Mouse (Mus musculus): ENCODE results near the gene Rgs7.

GRCm38 (mm10) chr1:175523572-175523971 is 31.3 kb upstream of the Rgs7 start:
- TF ChIP-seq POLR2A (IDR thresholded peaks at IDR 0.05; ENCODE audit: borderline replicate concordance, extremely low read depth, low read depth, low read length) (no peak), CTCF (IDR thresholded peaks at IDR 0.05; ENCODE audit: insufficient read depth, low read length) (no peak)

Data from lung, adult 2 months (tissue).